Comparison of ENCODE assay signal across 9 mouse cellular contexts in genomic region chr12:5373641-5374195, GRCm38 (mm10). TPM values are rescaled to one million over a fixed set of nuclear protein-coding genes. Genes with fewer than 3 reads are reported as not detected.
DNase-seq lines count a peak whose midpoint lies in the region; ATAC-seq and TF ChIP-seq lines count a peak whose summit lies in the region.
"Had no signal": no experiment of that assay in that cellular context is flagged by ENCODE, and none has a peak within 500 bp of the region (broad histone marks: within the 10 kb centered on the region; RNA-seq: fewer than 3 reads in every experiment).

No protein-coding gene starts in this region.

- no peaks in the 10 kb centered on the region for H3K9me3 ChIP-seq in forebrain, postnatal 0 days (ENCODE audit: low read length)
- H3K9me3 ChIP-seq in hindbrain, embryonic 12.5 days (replicated peaks): no peaks in the 10 kb centered on the region
- H3K9me3 ChIP-seq in liver, embryonic 14.5 days (ENCODE audit: control insufficient read depth, low read length): no peaks in the 10 kb centered on the region

- H3K4me1 ChIP-seq in forebrain, postnatal 0 days (ENCODE audit: insufficient read depth): peaks cover 5% of the 10 kb centered on the region
- H3K4me1 ChIP-seq in hindbrain, embryonic 12.5 days: peaks cover 25% of the 10 kb centered on the region
- H3K4me1 ChIP-seq in liver, embryonic 14.5 days (replicated peaks; ENCODE audit: control insufficient read depth in 2 of 2, insufficient read depth in 2 of 2, low read length in 1 of 2): no peaks in the 10 kb centered on the region

- no peak for TF ChIP-seq CTCF in brain, embryonic 14.5 days (IDR thresholded peaks at IDR 0.05; ENCODE audit: borderline replicate concordance, extremely low read depth, insufficient read depth, insufficient read length)
- no peak for TF ChIP-seq CTCF in forebrain, postnatal 0 days (IDR thresholded peaks at IDR 0.05; ENCODE audit: low read depth)
- no peak for TF ChIP-seq CTCF in liver, embryonic 14.5 days (IDR thresholded peaks at IDR 0.05; ENCODE audit: low read depth)

- TF ChIP-seq EP300 in liver, embryonic 14.5 days (IDR thresholded peaks at IDR 0.05; ENCODE audit: low read depth): no peak

- DNase-seq in layer of hippocampus, postnatal 36 days: peak; percentile 33 to 46
- no peak for DNase-seq in layer of hippocampus, adult 11-12 months (ENCODE audit: low spot score)
- peak; percentile 75 for DNase-seq in brain, embryonic 14.5 days (ENCODE audit: low read depth)
- peak; percentile 64 for DNase-seq in forebrain, postnatal 0 days
- DNase-seq in liver, embryonic 14.5 days (ENCODE audit: low read depth in 3 of 3, low spot score in 3 of 3): no peak
- DNase-seq in retina, postnatal 1 day: peak; percentile 70
- DNase-seq in thymus, postnatal 10 days (ENCODE audit: low spot score in 2 of 2): no peak

- no peak for ATAC-seq in forebrain, postnatal 0 days
- 0 out of 2 replicates have a peak, but pooled peaks have one; percentile 3 for ATAC-seq in hindbrain, embryonic 12.5 days (ENCODE audit: low FRiP score)
- no peak for ATAC-seq in liver, embryonic 14.5 days (ENCODE audit: insufficient read depth)

- H3K27ac ChIP-seq in forebrain, postnatal 0 days (ENCODE audit: low read depth, low read length): peak overlapping the region; percentile 96
- peak overlapping the region; percentile 94 for H3K27ac ChIP-seq in hindbrain, embryonic 12.5 days
- H3K27ac ChIP-seq in liver, embryonic 14.5 days: no peak overlapping the region

- H3K36me3 ChIP-seq in forebrain, postnatal 0 days (ENCODE audit: insufficient read depth): no peaks in the 10 kb centered on the region
- no peaks in the 10 kb centered on the region for H3K36me3 ChIP-seq in hindbrain, embryonic 12.5 days
- no peaks in the 10 kb centered on the region for H3K36me3 ChIP-seq in liver, embryonic 14.5 days (replicated peaks; ENCODE audit: control insufficient read depth, insufficient read depth, low read depth)

- no peaks in the 10 kb centered on the region for H3K27me3 ChIP-seq in forebrain, postnatal 0 days (ENCODE audit: insufficient read depth, low read length)
- peaks cover 11% of the 10 kb centered on the region for H3K27me3 ChIP-seq in hindbrain, embryonic 12.5 days
- peaks cover 44% of the 10 kb centered on the region for H3K27me3 ChIP-seq in liver, embryonic 14.5 days (ENCODE audit: control insufficient read depth, insufficient read depth, low read length)
- H3K27me3 ChIP-seq: Patski had no signal

- peak overlapping the region; percentile 95 for H3K9ac ChIP-seq in forebrain, postnatal 0 days
- peak overlapping the region; percentile 89 for H3K9ac ChIP-seq in hindbrain, embryonic 12.5 days
- H3K9ac ChIP-seq in liver, embryonic 14.5 days (replicated peaks): no peak overlapping the region

- peak overlapping the region; percentile 71 for H3K4me2 ChIP-seq in forebrain, postnatal 0 days (ENCODE audit: low read depth)
- H3K4me2 ChIP-seq in hindbrain, embryonic 12.5 days (replicated peaks): peak overlapping the region; percentile 98
- peak overlapping the region; percentile 15; the same call in 1 of the 2 replicates for H3K4me2 ChIP-seq in liver, embryonic 14.5 days (ENCODE audit: low read depth)

- WGBS in forebrain, postnatal 0 days: 1% methylated on average over 42 of the region's 42 CpGs
- 1% methylated on average over 41 of the region's 42 CpGs for WGBS in hindbrain, embryonic 12.5 days
- WGBS in liver, embryonic 14.5 days (ENCODE audit: insufficient replicate concordance): 2% methylated on average over 42 of the region's 42 CpGs

- peak overlapping the region; percentile 93 for H3K4me3 ChIP-seq in forebrain, postnatal 0 days (ENCODE audit: low read depth, low read length)
- peak overlapping the region; percentile 85 for H3K4me3 ChIP-seq in hindbrain, embryonic 12.5 days
- H3K4me3 ChIP-seq in liver, embryonic 14.5 days (ENCODE audit: insufficient read depth in 1 of 2, low read depth in 2 of 2, low read length in 2 of 2): peak overlapping the region; percentile 21 to 30; a peak in 3 of 4 replicates

- TF ChIP-seq POLR2A in brain, embryonic 14.5 days (IDR thresholded peaks at IDR 0.05; ENCODE audit: borderline replicate concordance, extremely low read depth, insufficient read depth, insufficient read length, poor library complexity, severe bottlenecking): no peak

RNA-seq across cellular contexts. Expression of gene Klhl29, which starts 1.8 kb away (rescaled TPM):
- 10 to 100 TPM; 39.8 to 46.7 TPM for total RNA-seq in layer of hippocampus, postnatal 36 days (2021)
- 35.0 and 36.1 TPM in 2 replicates for polyA plus RNA-seq in brain, embryonic 14.5 days (2012; rRNA removed)
- 8.2 and 9.6 TPM in 2 replicates for total RNA-seq in forebrain, postnatal 0 days (2014; rRNA removed)
- polyA plus RNA-seq in forebrain, postnatal 0 days (2015; fragmentation: Nextera tagmentation; extraction: Ambion mirVana): 2.0 and 2.7 TPM in 2 replicates
- polyA plus RNA-seq in hindbrain, embryonic 12.5 days (2016; fragmentation: Nextera tagmentation; extraction: Ambion mirVana): 4.2 and 4.4 TPM in 2 replicates
- polyA plus RNA-seq in liver, embryonic 14.5 days (2012; rRNA removed): 0.11 and 0.17 TPM in 2 replicates
- polyA plus RNA-seq in liver, embryonic 14.5 days (2014; fragmentation: Nextera tagmentation; extraction: Ambion mirVana): 0.05 and 0.06 TPM in 2 replicates

Comparison
In these comparisons a context has a peak if more than half of its experiments do, and no peak if none do; other contexts are left out.
1. DNase-seq: peak in layer of hippocampus, postnatal 36 days (2 of 2), brain, embryonic 14.5 days (single experiment), forebrain, postnatal 0 days (single experiment) and retina, postnatal 1 day (single experiment); none in layer of hippocampus, adult 11-12 months (single experiment), liver, embryonic 14.5 days (0 of 3) and thymus, postnatal 10 days (0 of 2).
2. H3K4me2 ChIP-seq: peak in every context shown above with its lines; median percentile 98 in hindbrain, embryonic 12.5 days; 71 in forebrain, postnatal 0 days; 15 in liver, embryonic 14.5 days.
3. H3K4me3 ChIP-seq: peak in every context shown above with its lines; median percentile 93 in forebrain, postnatal 0 days; 85 in hindbrain, embryonic 12.5 days; 26 in liver, embryonic 14.5 days.